Mouse (Mus musculus): ENCODE measurements around the gene 1190005I06Rik. TPM values are rescaled to one million over a fixed set of nuclear protein-coding genes. Genes with fewer than 3 reads are reported as not detected.

The 1190005I06Rik gene
- polyA plus RNA-seq, 1 experiment from 2014 or later = 7.7 TPM

DNA sequence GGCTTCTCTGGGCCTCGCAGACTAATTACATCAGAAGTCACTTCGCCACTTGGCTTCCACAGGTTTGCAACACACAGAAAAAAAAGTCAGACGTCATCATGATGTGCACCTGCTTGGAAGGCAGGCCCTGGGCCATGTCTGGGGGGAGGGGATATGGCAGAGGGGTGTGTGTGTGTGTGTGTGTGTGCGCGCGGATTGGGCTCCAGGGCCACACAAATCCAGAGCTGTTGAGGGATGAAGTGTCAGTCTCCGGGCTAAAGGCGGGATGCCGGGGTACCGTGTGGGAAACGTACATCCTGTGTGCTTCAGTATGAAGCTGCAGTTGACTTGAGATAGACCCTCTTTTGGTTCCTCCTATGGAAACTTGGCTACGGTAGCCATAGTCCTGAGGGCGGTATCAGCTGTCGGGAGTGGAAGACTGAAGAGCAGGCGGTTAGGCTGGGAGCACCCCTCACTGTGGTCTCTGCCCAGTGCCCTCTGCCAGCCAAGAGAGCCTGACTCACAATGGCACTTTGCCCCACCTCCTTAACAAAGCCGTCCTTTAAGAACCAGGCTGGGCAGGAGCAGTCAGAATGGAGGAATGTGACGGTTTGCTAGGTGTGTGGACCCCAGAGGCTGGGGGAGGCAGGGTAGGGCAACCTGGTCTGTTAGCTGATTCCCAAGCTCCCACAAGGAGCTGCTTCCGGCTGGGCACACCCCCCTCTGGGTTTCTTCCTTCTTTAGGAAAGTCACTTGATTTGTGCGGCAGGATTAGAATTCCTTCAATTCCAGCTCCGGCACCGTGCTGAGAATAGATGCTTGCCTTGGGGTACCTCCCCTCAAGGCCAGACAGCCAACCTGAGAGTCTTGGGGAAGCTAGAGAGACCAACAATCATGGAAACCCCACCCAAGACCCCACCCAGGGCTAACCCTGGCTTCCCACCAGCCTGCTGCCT is 15.7 kb downstream of the 1190005I06Rik start:
- Histone ChIP-seq H3K27me3 (peaks cover 19% of the 10 kb centered on the region), H3K4me1 (peaks cover 33% of the 10 kb centered on the region), H3K9me3 (no peaks in the 10 kb centered on the region), H3K4me2 (no peak overlapping the region), H3K9ac (no peak overlapping the region), H3K27ac (peak overlapping the region; percentile 50; the same call in 1 of the 2 replicates), H3K36me3 (no peaks in the 10 kb centered on the region), H3K4me3 (no peak overlapping the region)
- 73% methylated on average over 21 of the region's 21 CpGs for WGBS
- no peak for ATAC-seq (ENCODE audit: insufficient number of reproducible peaks, low FRiP score, low TSS enrichment, low read depth)

DNA sequence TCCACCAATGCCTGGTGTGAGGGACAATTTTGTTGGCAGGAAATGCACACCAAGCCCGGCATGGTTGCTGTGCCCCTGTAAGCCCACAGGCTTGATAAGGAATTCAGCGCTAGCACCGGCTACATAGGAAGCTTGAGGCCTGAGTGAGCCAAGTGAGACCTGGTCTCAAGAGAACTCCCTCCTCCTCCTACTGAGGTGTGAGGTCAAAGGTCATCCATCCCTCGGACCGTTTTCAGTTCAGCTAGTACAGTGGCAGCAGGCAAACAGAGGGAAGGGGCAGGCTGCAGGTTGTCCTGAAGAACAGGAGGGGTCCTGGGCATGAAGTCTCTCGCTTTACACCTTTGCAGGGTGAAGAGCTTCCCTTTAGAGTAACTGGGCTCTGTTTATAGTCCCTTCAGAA is 16.6 kb downstream of the 1190005I06Rik start:
- H3K27me3 ChIP-seq = peaks cover 19% of the 10 kb centered on the region
- no peaks in the 10 kb centered on the region for H3K9me3 ChIP-seq
- no peak overlapping the region for H3K9ac ChIP-seq
- 44% methylated on average over 6 of the region's 6 CpGs for WGBS
- H3K4me2 ChIP-seq = no peak overlapping the region
- H3K27ac ChIP-seq = no peak overlapping the region
- no peak for ATAC-seq (ENCODE audit: insufficient number of reproducible peaks, low FRiP score, low TSS enrichment, low read depth)
- peaks cover 33% of the 10 kb centered on the region for H3K4me1 ChIP-seq
- H3K4me3 ChIP-seq = no peak overlapping the region
- no peaks in the 10 kb centered on the region for H3K36me3 ChIP-seq

DNA sequence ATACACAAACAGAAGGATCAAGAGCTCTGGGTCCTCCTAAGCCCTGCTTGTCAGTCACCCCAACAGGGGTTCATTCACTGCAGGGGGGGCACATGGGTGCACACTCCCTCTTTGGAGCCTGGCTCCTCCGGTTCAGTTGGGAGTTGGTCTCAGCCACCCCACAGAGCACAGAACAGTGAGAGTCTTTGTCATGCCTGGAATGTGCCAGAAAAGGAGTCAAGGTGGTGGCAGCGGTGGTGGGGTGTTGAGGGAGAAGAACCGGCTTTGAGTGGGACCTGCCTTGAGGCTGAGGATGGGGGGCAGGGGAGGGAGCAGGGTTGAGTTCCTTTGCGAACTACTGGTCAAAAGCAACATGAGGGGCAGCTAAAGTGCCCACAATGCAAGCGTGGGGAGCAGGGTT is 17.4 kb downstream of the 1190005I06Rik start:
- 57% methylated on average over 5 of the region's 5 CpGs for WGBS
- no peak overlapping the region for H3K4me2 ChIP-seq
- peaks cover 14% of the 10 kb centered on the region for H3K27me3 ChIP-seq
- no peak for ATAC-seq (ENCODE audit: insufficient number of reproducible peaks, low FRiP score, low TSS enrichment, low read depth)
- H3K36me3 ChIP-seq = no peaks in the 10 kb centered on the region
- H3K4me1 ChIP-seq = peaks cover 33% of the 10 kb centered on the region
- no peak overlapping the region for H3K9ac ChIP-seq
- no peak overlapping the region for H3K27ac ChIP-seq
- H3K9me3 ChIP-seq = no peaks in the 10 kb centered on the region
- H3K4me3 ChIP-seq = no peak overlapping the region

DNA sequence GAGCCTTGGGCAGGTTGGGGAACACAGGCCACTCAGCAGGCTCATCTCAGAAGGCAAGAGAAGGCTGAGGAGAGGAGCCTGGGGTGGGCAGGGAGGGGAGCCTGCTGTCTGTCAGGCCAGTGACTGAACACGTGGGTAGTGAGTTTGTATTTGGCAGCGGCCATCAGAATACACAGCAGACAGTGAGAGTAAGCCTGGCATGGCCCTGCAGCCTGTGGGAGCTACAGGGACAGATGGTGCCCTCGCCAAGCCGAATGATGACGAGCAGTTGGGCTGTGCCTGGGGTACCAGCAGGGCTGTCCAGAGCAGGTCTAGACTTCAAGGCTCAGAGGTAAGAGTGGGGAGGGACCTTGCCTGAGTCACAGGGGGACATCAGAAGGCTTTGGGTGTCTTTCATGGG is 20.1 kb downstream of the 1190005I06Rik start:
- H3K4me1 ChIP-seq = peaks cover 10% of the 10 kb centered on the region
- no peaks in the 10 kb centered on the region for H3K27me3 ChIP-seq
- H3K36me3 ChIP-seq = no peaks in the 10 kb centered on the region
- H3K9me3 ChIP-seq = no peaks in the 10 kb centered on the region
- ATAC-seq (ENCODE audit: insufficient number of reproducible peaks, low FRiP score, low TSS enrichment, low read depth) = no peak
- no peak overlapping the region for H3K4me3 ChIP-seq
- WGBS = 88% methylated on average over 5 of the region's 5 CpGs
- no peak overlapping the region for H3K27ac ChIP-seq
- H3K4me2 ChIP-seq = no peak overlapping the region
- no peak overlapping the region for H3K9ac ChIP-seq

DNA sequence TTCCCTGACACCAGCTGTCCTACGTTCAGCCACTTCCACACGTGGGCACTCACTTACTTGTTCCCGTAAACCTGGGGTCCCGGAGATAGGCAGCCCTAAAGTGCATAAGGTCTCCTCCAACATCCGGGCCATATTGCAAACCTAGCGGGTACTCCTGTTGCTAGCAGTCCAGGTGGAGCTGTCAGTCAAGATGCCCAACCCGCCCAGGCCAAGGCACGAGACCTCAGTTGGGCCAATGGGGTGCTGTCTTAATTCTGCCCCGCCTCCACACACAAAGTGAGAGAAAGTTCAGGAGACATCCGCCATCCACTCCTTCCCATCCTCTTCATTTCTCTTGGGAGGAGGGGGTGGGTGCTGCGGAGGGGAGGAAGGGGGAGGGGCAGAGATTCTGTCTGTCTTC is 21.0 kb downstream of the 1190005I06Rik start:
- peaks cover 3% of the 10 kb centered on the region; the same call in 1 of the 2 replicates for H3K4me1 ChIP-seq
- 51% methylated on average over 11 of the region's 11 CpGs for WGBS
- no peak overlapping the region for H3K4me3 ChIP-seq
- ATAC-seq (ENCODE audit: insufficient number of reproducible peaks, low FRiP score, low TSS enrichment, low read depth) = no peak
- no peak overlapping the region for H3K9ac ChIP-seq
- no peaks in the 10 kb centered on the region for H3K27me3 ChIP-seq
- no peaks in the 10 kb centered on the region for H3K36me3 ChIP-seq
- no peaks in the 10 kb centered on the region for H3K9me3 ChIP-seq
- H3K4me2 ChIP-seq = no peak overlapping the region
- no peak overlapping the region for H3K27ac ChIP-seq

DNA sequence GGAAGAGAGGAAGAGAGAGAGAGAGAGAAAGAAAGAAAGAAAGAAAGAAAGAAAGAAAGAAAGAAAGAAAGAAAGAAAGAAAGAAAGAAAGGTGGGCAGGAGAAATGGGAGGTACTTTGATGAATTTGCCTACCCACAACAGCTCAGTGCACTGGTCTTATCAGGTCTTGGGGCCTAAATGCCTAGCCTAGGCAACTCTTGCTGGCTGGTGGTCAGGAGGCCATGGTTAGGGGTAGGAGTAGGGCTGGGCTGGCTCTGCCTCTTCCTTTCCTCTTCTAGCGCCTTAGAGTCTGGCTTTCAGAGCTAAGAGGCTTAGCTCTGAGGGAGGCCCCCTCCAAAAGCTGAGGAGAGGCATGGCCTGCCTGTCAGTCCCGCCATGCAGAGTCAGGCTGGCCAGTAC is 23.8 kb downstream of the 1190005I06Rik start:
- H3K36me3 ChIP-seq = no peaks in the 10 kb centered on the region
- no peak for ATAC-seq (ENCODE audit: insufficient number of reproducible peaks, low FRiP score, low TSS enrichment, low read depth)
- 47% methylated on average over 2 of the region's 2 CpGs for WGBS
- H3K9me3 ChIP-seq = no peaks in the 10 kb centered on the region
- H3K4me2 ChIP-seq = no peak overlapping the region
- H3K9ac ChIP-seq = no peak overlapping the region
- no peaks in the 10 kb centered on the region for H3K4me1 ChIP-seq
- H3K4me3 ChIP-seq = no peak overlapping the region
- no peak overlapping the region for H3K27ac ChIP-seq
- no peaks in the 10 kb centered on the region for H3K27me3 ChIP-seq

DNA sequence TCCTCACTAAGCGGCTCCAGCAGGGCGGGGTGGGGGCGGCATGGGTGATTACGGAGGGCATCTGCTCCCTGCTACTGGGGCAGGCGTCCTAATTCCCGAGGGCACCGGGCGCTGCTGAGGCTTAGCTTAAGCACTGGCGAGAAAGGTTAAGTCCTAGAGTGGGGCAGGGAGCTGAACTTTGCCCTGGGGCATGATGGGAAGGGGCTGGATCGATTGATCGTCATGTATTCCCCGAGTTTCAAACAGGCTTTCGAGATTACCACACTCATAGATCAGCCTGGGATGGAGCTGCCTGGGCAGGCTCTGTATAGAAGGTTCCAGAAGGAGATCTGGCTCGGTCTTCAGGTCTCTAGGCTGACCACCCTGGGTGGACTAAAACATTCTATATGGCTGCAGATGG is 25.3 kb downstream of the 1190005I06Rik start:
- Histone ChIP-seq H3K4me2 (no peak overlapping the region), H3K27me3 (no peaks in the 10 kb centered on the region), H3K36me3 (no peaks in the 10 kb centered on the region), H3K9me3 (no peaks in the 10 kb centered on the region), H3K27ac (no peak overlapping the region), H3K9ac (no peak overlapping the region), H3K4me1 (peaks cover 7% of the 10 kb centered on the region; the same call in 1 of the 2 replicates), H3K4me3 (no peak overlapping the region)
- 79% methylated on average over 14 of the region's 14 CpGs for WGBS
- no peak for ATAC-seq (ENCODE audit: insufficient number of reproducible peaks, low FRiP score, low TSS enrichment, low read depth)

DNA sequence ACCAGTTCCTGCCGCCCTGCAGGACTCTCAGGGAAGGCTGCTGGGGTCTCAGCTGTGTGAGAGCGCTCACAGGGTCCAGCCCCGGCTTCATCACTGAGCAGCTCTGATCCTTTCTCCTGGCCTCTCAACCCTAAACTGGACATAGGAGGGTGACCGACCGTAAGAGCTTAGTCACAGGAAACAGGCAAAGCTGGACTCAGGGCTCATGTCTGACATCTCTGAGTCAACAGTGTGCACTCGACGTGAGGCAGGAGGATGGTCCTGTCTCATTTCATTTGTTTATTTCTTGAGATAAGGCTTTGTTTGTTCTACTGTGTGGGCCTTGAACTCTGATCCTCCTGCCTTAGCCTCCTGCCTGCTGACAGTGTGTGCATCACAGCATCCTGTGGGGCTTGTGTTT is 27.0 kb downstream of the 1190005I06Rik start:
- H3K4me1 ChIP-seq = peaks cover 13% of the 10 kb centered on the region
- H3K27ac ChIP-seq = no peak overlapping the region
- WGBS = 59% methylated on average over 7 of the region's 7 CpGs
- no peaks in the 10 kb centered on the region for H3K27me3 ChIP-seq
- H3K36me3 ChIP-seq = no peaks in the 10 kb centered on the region
- no peak overlapping the region for H3K4me3 ChIP-seq
- no peaks in the 10 kb centered on the region for H3K9me3 ChIP-seq
- ATAC-seq (ENCODE audit: insufficient number of reproducible peaks, low FRiP score, low TSS enrichment, low read depth) = no peak
- H3K4me2 ChIP-seq = no peak overlapping the region
- H3K9ac ChIP-seq = no peak overlapping the region

DNA sequence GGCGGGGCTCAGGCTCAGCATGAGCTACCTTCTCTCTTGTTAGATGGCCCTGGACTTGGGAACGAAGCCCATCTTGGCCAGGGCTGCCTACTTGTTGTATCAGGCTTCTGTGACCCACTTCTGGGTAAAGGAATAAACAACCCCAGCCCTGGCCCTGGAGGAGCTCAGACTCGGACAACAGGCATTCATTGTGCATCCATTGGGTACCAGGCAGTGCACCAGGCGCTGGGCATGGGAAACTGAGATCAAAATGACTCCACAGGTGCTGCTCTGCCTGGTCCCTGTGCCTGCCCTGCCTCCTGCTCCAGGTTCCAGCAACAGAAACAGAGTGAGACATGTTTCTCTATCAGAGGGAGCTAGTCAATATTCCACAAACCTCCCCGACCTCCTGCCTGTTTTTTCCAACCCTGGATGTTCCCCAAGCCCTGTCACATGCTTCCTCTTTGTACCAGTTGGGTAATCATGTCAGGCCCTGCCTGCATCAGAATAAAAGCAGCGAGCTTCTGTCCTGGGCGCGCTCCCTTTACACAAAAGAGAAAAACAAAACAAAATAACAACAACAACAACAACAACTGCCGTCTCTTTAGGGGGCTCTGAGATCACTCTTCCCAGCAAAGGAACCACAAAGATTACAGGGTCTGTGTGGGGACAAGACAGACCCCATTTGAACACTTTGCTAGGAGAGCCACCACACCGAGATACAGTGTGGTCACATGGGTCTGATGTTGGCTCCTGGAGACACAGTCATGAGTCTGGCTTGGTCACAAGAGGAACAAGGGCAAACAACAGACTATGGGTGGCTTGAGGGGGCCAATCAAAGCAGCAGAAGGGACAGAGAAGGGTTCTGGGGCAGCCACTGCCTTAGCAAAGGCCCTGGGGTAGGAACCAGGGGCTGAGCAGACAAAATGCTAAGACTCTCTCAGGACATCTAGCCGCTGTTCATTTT is 27.9 kb downstream of the 1190005I06Rik start:
- no peaks in the 10 kb centered on the region for H3K27me3 ChIP-seq
- peaks cover 13% of the 10 kb centered on the region for H3K4me1 ChIP-seq
- ATAC-seq (ENCODE audit: insufficient number of reproducible peaks, low FRiP score, low TSS enrichment, low read depth) = no peak
- H3K9me3 ChIP-seq = no peaks in the 10 kb centered on the region
- H3K4me2 ChIP-seq = no peak overlapping the region
- no peak overlapping the region for H3K4me3 ChIP-seq
- WGBS = 72% methylated on average over 11 of the region's 11 CpGs
- no peak overlapping the region for H3K9ac ChIP-seq
- no peaks in the 10 kb centered on the region for H3K36me3 ChIP-seq
- H3K27ac ChIP-seq = no peak overlapping the region

DNA sequence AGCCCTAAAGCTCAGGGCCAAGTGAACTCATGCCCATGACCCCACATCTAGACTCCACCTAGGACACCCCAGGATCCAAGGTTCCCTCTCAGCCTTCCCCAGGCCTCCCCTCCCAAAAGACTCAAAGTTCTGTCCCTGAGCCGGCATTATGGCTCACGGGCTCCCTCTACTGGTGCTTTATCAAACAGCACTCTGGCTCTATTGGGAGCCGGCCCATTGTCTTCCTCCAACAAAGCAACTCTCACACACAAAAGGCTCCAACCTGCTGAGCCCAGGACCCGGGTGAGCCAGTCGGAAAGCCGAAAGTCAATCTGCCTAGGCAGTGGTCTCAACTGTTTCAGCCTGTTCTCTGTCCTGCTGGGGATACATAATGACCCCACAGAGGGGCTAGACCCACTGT is 29.3 kb downstream of the 1190005I06Rik start:
- Histone ChIP-seq H3K9me3 (no peaks in the 10 kb centered on the region), H3K27ac (no peak overlapping the region), H3K9ac (no peak overlapping the region), H3K27me3 (no peaks in the 10 kb centered on the region), H3K36me3 (no peaks in the 10 kb centered on the region), H3K4me3 (no peak overlapping the region), H3K4me1 (peaks cover 13% of the 10 kb centered on the region), H3K4me2 (no peak overlapping the region)
- under 1% methylated on average over 6 of the region's 6 CpGs for WGBS
- no peak for ATAC-seq (ENCODE audit: insufficient number of reproducible peaks, low FRiP score, low TSS enrichment, low read depth)

DNA sequence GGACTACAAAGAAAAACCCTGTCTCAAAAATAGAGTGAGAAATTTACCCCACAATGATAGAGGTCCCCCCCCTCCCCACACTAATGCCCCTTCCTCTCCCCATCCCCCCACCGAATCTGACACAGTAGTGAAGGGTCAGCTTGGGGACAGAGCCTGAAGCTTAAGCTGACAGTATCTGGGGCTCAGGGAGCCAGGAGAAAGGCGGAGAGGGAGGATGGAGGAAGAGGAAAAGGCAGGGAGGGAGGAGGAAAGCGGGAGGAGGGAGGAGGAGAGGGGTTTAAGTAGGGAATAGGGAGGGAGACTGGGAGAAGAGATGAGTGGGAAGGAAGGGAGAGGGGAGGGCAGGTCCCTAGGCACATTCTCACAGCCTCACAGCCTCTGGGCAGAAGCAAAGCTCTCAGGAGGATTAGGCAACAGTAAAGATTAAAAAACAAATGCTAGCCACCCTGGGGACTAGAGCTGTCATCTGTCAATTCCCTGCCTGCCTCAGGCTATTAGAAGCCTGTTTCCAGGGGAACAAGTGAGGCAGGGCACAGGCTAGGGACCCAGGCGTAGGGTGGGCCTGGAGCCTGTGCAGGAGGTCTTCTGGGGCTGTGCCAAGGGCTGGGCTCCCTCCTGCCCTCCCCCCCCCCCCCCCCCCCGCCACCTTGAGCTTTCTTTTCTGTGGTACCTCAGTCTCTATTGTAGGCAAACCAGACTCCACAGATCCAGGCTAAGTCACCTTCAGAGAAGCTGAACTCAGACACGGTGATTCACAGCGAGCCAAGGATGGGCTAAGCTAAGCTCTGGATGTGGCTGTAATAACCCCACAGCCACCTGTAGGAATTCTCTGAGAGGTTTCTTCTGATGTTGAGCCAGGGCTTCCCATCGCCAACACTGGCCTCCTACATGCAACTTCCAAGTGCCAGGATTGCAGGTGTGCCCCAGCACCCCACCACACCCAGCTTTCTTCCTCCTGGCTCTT is 30.5 kb downstream of the 1190005I06Rik start:
- H3K4me2 ChIP-seq = no peak overlapping the region
- H3K27me3 ChIP-seq = no peaks in the 10 kb centered on the region
- WGBS = 47% methylated on average over 7 of the region's 8 CpGs
- no peaks in the 10 kb centered on the region for H3K36me3 ChIP-seq
- no peak overlapping the region for H3K27ac ChIP-seq
- peaks cover 13% of the 10 kb centered on the region for H3K4me1 ChIP-seq
- H3K4me3 ChIP-seq = no peak overlapping the region
- no peak overlapping the region for H3K9ac ChIP-seq
- ATAC-seq (ENCODE audit: insufficient number of reproducible peaks, low FRiP score, low TSS enrichment, low read depth) = no peak
- no peaks in the 10 kb centered on the region for H3K9me3 ChIP-seq

Data from limb, embryonic 15.5 days (tissue).